Mouse (Mus musculus): ENCODE measurements around the gene Rpl27. TPM values are rescaled to one million over a fixed set of nuclear protein-coding genes. Genes with fewer than 3 reads are reported as not detected.

Gene Rpl27
- polyA plus RNA-seq (2012; fragmentation: generic; extraction: Trizol), result 1,000 to 10,000 TPM; 3,424 to 4,212 TPM

DNA sequence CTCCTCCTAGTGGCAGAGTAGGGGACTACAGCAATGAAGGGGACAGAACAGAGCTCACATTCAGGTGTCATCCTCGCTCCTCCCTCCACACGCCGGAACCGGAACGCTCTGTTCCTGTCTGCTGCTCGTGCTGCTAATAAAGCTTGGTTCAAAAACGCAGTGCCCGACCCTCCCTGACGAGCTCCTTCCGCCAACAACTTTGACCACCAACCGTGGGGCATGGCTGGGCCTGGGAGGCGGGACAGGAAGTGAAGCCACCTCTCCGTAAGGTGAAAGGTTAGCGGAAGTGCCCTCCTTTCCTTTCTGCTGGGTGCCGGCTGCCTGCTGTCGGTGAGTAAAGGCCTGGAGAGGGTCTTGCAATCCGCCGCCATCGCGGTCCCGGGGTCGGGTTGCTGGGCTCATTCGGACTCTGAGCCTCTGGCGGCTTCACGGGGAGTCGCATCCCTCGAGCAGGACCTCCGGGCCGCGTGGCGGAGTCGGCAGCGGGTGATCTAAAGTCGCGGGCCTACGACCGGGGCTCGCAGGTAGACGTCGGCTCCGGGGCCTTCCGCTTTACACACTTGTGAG lies at the start of gene Rpl27:
Rpl27 (plus strand) TSS at position 172 of the 567 bp plus-strand sequence.

DNA sequence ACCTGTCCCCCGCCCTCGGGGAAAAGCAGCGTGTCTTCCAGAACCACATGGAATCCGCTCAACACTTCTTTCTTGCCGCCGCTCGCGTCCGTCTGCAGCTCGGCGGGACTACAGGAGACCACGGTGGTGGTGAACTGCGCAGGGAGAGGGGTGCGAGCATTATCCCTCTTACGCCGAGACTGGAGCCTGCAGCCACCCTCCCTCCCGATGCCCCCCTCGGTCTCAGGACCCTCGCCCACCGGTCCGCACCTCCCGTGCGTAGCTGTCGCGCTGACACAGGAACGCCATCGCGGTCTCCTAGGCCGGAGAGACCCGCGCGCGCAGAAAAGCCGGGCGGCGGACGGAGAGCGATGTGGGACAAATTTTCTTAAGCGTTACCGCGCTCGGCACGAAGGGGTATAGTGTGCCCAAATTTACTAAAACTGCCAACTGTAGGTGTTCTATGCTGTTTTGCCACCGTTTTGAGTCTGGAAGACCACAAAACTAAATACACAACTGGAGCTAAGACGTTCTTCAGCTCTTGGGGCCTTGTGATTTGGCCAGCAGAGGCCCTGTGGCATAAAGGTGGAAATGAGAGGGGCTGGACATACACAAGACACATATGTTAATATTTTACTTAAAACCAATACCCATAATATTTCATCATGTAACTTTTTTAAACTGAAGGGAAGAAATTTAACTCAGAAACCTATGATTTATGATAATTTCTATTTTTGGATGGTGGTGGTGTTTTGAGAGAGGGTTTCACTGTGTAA lies 24.8 kb upstream of the Rpl27 start, which contains the start of gene Aarsd1:
Aarsd1 (minus strand) TSS at position 515 of the 755 bp plus-strand sequence.

DNA sequence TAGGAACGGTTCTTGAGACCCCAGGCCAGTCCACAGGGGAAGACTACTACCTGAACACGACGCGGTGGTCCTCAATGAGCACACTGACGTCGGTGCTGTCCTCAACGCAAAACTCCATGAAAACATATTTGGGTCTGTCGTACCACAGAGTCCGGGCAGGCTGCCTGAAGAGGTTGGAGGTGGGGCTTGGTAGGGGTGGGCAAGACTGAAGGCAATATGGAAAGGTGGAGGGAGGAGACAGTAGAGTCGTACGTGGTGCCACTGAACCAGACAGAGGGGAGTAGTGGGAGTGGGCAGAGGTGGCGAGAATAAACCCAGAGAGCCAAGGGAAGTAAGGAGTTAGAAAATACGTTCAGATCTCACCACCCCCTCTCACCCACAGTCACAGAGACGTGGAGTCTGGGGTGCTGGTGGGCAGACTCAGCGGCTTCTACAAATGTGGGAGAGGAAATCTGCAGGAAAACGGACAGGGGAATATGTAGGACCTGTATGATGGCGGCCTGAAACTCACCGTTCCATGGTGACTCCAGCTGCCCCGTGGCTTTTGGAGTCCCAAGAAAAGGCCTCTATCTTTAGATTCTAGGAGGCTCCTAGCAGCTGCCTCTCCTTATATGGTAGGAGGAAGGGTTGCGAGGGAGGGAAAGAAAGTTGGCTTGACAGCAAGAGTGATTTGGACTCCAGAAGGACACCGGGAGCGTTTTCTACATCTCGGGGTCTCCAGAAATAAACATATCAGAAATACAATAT lies 17.8 kb upstream of the Rpl27 start, which contains the start of gene Gm27029:
Gm27029 (minus strand) TSS at position 692 of the 747 bp plus-strand sequence.

DNA sequence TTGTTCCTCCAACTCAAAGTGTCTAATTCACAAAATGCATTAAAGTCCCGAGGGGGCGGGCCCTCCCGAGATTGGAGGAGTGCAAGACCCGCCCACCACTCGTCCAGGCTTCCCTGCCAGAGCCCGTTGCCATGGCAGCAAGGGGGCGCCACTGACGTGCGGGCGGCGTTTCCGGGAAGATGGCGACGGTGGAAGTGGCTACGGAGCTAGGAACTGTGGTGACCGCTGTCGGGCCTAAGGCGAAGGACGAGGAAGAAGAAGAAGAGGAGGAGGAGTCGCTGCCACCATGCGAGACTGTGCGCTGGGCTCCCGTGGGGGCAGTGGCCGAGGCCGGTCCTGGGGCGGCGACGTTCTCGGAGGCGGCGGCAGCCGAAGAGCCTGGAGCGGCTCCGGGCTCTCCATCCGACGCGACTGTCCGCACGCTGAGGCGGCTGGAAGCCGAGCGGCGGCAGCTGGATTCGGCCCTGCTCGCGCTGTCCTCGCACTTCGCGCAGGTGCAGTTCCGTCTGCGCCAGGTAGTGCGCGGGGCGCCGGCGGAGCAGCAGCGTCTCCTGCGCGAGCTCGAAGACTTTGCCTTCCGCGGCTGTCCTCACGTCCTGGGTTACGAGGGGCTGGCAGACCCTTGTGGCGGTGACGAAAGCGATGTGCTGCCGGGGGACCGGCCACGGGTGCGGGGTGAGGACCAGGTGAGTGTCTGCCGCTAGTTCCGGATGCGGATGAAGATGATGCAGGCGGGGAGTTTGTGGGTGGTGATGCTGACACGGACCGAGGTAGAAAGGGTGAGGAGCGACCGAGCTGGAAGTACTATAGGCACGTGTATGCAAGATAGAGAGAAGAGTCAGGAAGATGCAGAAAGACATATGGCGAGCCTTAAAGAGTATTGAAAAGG lies 16.9 kb upstream of the Rpl27 start, which contains the start of the genes Rundc1 and Ptges3l:
Rundc1 (plus strand) TSS at position 161 of the 889 bp plus-strand sequence.
Ptges3l (minus strand) TSS at position 409 of the 889 bp plus-strand sequence.

DNA sequence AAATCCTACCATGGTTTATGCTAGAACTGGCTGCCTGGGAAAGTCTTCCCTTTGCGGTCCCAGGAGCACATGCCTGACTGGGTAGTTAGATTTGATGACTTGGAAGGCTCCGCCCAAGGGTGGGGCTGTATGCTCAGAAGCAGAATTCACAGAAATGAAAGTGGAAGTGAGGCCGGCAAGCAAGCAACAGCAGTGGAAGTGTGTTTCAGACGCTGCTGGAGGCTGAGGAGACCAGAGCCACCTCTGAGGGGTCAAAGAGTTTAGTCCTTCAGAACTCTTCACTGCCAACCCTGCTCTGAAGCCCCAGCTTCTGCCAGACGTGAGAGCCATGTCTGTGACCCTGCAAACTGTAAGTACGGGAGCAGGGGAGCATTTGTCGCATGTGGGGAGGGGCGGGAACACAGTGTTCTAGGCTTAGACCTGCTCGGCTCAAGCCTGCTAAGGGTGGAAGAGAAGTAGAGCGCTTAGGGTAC lies 6.2 kb downstream of the Rpl27 start, which contains the start of gene Ifi35:
Ifi35 (plus strand) TSS at position 134 of the 473 bp plus-strand sequence.

DNA sequence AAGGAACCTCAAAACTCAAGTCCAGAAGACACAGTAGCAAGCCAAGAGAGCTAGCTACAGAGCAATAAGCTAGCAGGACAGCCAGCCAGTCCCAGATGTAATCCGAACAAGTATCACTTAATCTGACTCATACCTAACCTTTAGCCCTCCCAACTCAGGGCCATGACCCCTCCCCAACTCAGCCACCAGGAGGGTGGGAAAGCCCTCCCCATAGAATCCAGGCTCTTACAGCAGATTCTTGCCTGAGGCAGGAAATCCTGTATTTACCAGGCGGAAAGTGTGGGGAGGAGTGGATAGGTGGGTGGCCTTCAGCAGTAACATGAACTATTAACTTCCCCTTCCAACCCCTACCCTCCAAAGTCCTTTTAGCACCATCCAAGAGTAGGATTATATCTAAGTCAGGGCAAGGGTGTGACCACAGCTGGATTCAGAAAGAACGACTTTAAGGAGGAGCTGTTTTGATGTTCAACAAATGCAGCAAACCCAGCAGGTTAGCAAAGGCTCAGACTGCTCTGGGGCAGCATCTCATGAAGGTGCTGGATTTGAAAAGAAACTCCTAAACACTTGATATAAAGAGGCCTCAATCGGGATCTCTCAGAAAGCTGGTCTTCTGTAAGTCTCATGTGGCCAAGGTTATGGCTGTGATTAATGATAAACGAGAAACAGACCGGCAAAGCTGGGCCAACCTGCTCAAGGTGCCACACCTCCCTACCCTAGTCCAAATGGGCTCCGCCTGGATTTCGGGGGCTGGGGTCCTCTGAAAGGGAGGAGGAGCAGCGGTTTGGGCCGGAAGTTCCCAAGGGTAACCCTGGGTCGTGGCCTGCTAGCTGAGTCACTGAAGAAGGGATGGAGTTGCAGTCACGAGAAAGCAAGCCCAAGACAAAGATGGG lies 22.4 kb downstream of the Rpl27 start, which contains the start of gene Rnd2:
Rnd2 (plus strand) TSS at position 789 of the 890 bp plus-strand sequence.

DNA sequence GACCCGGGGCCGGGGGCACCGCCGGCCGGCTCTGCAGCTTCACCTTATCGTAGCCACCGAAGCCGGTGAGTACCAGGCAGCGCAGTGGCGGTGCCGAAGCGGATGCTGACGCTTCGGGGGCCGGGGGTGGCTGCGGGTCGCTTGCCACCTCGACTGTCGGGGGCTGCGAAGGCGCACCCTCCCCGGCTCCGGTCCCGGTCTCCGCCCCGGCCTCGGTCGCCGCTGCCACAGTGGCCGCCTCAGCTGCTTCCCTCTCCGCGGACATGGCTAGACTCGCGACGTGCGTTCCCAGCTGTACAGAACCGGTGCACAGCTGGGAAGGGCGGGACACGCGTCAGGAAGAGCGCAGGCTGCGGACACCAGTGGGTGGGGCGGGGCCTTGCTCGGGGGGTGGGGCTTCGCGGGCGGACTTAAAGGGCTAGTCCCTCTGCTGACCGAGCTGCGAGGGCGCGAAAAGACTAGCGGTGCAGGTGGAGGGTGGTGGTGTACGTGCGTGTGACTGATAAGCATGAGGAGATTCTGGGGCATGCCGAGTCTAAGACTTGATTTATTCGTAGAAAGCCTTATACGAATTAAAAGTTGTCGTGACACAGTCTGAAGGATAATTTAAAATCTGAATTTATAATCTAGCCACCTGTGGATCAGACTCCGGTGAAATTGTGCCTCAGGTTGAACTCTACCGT lies 23.9 kb downstream of the Rpl27 start, which contains the start of gene Vat1:
Vat1 (minus strand) TSS at position 362 of the 683 bp plus-strand sequence.

Other genes starting within 250 kb of the Rpl27 start
- gene Ezh1, start 215.8 kb upstream of the Rpl27 start, polyA plus RNA-seq (2012; fragmentation: generic; extraction: Trizol), result 10 to 100 TPM in 1 of 2 experiments, 1 to 10 TPM in 1; 2.5 to 59.5 TPM
- gene Ramp2, start 196.3 kb upstream of the Rpl27 start, polyA plus RNA-seq (2012; fragmentation: generic; extraction: Trizol), result 10 to 100 TPM in 1 of 2 experiments, under 1 TPM in 1; 0.06 to 11.4 TPM
- 100 to 1,000 TPM; 160 to 255 TPM for gene Vps25, start 188.6 kb upstream of the Rpl27 start, polyA plus RNA-seq (2012; fragmentation: generic; extraction: Trizol)
- 10 to 100 TPM in 1 of 2 experiments, under 1 TPM in 1; 0.75 to 15.8 TPM for gene Wnk4, start 181.7 kb upstream of the Rpl27 start, polyA plus RNA-seq (2012; fragmentation: generic; extraction: Trizol)
- under 1 TPM in 1 of 2 experiments, not detected in 1; 0.31 TPM for gene Cntd1, start 163.3 kb upstream of the Rpl27 start, polyA plus RNA-seq (2012; fragmentation: generic; extraction: Trizol)
- gene Coa3, start 163.2 kb upstream of the Rpl27 start, polyA plus RNA-seq (2012; fragmentation: generic; extraction: Trizol), result 100 to 1,000 TPM; 129 to 135 TPM
- 100 to 1,000 TPM in 1 of 2 experiments, 10 to 100 TPM in 1; 26.7 to 146 TPM for gene Becn1, start 140.0 kb upstream of the Rpl27 start, polyA plus RNA-seq (2012; fragmentation: generic; extraction: Trizol)
- gene Psme3, start 126.1 kb upstream of the Rpl27 start, polyA plus RNA-seq (2012; fragmentation: generic; extraction: Trizol), result 10 to 100 TPM; 40.8 to 46.7 TPM
- gene Aoc2, start 117.2 kb upstream of the Rpl27 start, polyA plus RNA-seq (2012; fragmentation: generic; extraction: Trizol), result 1 to 10 TPM in 1 of 2 experiments, under 1 TPM in 1; 0.28 to 2.7 TPM
- gene Aoc3, start 111.7 kb upstream of the Rpl27 start, polyA plus RNA-seq (2012; fragmentation: generic; extraction: Trizol), result 10 to 100 TPM in 1 of 2 experiments, under 1 TPM in 1; 0.39 to 37.3 TPM
- not detected for gene G6pc, start 74.7 kb upstream of the Rpl27 start, polyA plus RNA-seq (2012; fragmentation: generic; extraction: Trizol)
- 100 to 1,000 TPM in 1 of 2 experiments, 10 to 100 TPM in 1; 55.6 to 118 TPM for gene Aarsd1, start 24.7 kb upstream of the Rpl27 start, polyA plus RNA-seq (2012; fragmentation: generic; extraction: Trizol)
- gene Gm27029, start 17.5 kb upstream of the Rpl27 start, polyA plus RNA-seq (2012; fragmentation: generic; extraction: Trizol), result 10 to 100 TPM in 1 of 2 experiments, 1 to 10 TPM in 1; 6.0 to 10.4 TPM
- 10 to 100 TPM in 1 of 2 experiments, 1 to 10 TPM in 1; 7.1 to 24.8 TPM for gene Rundc1, start 17.2 kb upstream of the Rpl27 start, polyA plus RNA-seq (2012; fragmentation: generic; extraction: Trizol)
- 10 to 100 TPM in 1 of 2 experiments, 1 to 10 TPM in 1; 8.2 to 25.9 TPM for gene Ptges3l, start 17.0 kb upstream of the Rpl27 start, polyA plus RNA-seq (2012; fragmentation: generic; extraction: Trizol)
- 10 to 100 TPM; 38.1 to 78.1 TPM for gene Ifi35, start 6.1 kb downstream of the Rpl27 start, polyA plus RNA-seq (2012; fragmentation: generic; extraction: Trizol)
- gene Rnd2, start 22.7 kb downstream of the Rpl27 start, polyA plus RNA-seq (2012; fragmentation: generic; extraction: Trizol), result 10 to 100 TPM; 41.4 to 62.3 TPM
- gene Vat1, start 23.9 kb downstream of the Rpl27 start, polyA plus RNA-seq (2012; fragmentation: generic; extraction: Trizol), result 100 to 1,000 TPM; 270 to 433 TPM
- 1 to 10 TPM in 1 of 2 experiments, under 1 TPM in 1; 0.53 to 2.7 TPM for gene Brca1, start 109.7 kb downstream of the Rpl27 start, polyA plus RNA-seq (2012; fragmentation: generic; extraction: Trizol)
- gene Nbr1, start 109.9 kb downstream of the Rpl27 start, polyA plus RNA-seq (2012; fragmentation: generic; extraction: Trizol), result 10 to 100 TPM in 1 of 2 experiments, 1 to 10 TPM in 1; 3.3 to 49.8 TPM
- 10 to 100 TPM in 1 of 2 experiments, 1 to 10 TPM in 1; 4.5 to 21.6 TPM for gene Tmem106a, start 139.9 kb downstream of the Rpl27 start, polyA plus RNA-seq (2012; fragmentation: generic; extraction: Trizol)
- gene Gm11634, start 157.0 kb downstream of the Rpl27 start, polyA plus RNA-seq (2012; fragmentation: generic; extraction: Trizol), result not detected
- gene Rdm1, start 184.9 kb downstream of the Rpl27 start, polyA plus RNA-seq (2012; fragmentation: generic; extraction: Trizol), result 10 to 100 TPM; 25.2 to 58.0 TPM
- gene Arl4d, start 223.2 kb downstream of the Rpl27 start, polyA plus RNA-seq (2012; fragmentation: generic; extraction: Trizol), result 1 to 10 TPM; 1.4 to 1.5 TPM

All from C3H10T1/2 (cell line).